Mouse (Mus musculus) NIH3T3 (cell line): ENCODE data around the gene Coq10a.

Experiments
- DNase-seq: peaks from one replicate; pipeline ENCODE4 v3.0.0-alpha.2; 2012; ENCODE audit warnings: low read depth

The Coq10a gene

DNA sequence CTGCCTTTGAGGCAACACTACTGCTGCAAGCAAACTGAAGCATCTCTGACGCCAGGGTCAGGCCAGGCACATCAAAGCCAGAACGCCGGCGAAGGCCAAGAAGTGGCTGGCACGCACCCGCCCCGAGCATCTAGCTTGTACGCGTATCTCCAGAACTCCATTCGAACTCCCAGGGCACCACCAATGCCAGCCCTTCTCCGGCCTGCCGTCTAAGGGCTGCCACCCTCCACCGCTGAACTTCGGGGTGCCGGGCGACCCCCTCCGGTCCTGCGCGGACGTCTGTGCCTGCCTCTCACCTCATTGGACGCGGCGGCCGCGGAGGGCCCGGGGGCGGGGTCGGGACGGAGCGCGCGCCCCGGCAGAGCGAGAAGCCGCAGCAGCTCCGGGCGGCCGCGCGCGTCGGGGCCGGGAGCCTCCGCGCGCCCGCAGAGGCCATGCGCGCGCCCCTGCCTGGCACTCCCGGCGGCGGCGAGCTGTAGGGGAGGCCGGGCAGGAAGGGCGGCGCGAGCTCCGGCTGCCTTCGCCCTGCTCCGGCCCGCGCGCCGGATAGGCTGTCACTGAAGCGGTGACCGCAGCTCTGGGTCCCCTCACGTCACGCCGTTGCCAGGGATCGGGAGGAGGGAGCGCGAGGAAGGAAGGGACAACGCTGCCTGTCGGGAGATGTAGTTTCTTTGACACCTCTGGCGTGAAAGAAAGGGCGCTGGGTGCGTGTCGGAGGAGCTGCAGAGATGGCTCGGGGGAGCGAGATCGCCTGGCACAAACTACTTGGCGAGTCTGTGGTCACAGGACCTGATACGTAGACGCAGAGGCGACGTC is at the start of gene Coq10a:
TSS of gene Coq10a (minus strand) at position 596 of the 816 bp plus-strand sequence.
- DNase-seq: peak; percentile 95

DNA sequence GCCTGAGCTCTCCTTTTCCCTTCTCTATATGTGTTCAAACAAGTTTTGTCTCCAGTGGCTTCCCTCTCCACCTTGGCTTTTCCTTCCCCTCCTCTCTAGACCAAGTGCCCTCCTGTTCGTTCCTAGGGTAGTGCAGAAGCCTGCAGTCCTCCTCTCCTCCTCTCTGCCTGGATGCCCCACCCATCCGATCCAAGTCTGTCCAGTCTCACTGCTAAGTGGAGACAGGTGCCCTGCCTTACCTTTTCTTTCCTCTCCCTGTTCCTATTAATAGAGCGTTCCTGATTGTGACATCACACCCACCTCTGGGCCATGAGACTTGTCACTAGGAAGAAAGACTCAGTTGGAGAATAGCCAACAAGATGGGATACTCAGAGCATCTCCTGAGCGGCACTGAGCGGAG is 46.1 kb upstream of the Coq10a start:
- no peak for DNase-seq

GRCm38 (mm10) chr10:128413076-128413475 is 44.3 kb upstream of the Coq10a start:
- no peak for DNase-seq

DNA sequence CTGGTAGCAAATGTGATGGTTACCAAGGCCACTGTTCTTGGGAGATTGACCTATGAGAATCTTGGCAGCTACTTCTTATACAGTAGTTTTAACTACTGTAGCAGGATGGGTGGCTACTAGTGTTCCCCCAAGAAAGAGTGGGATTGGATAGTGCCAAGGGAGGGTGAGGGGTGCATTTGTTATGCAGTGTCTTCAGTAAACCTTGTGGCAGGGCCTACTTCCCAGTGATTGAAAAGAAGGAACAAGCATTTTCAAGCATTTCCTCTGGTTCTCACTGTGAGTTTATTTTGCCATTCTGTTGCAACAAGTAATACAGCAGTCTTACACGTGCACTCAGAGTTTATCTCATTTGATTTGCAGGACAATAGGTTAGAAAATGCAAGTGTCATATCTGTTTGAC is 43.8 kb upstream of the Coq10a start:
- no peak for DNase-seq

DNA sequence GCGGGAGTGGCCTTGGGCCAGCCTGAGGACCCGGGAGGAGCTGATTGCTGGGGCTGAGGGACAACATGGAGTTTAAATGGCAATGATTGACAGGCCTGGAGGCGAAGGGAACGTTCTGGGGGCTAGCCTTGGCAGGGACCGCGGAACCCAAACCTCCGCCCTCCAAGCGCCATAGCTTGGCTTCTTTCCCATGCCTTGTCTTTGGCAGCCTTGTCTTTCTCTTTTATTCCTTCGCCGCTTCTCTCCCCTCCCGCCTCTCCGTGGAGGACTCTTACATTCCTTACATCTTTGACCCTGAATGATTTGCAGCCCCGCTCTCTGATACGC is 43.2 kb upstream of the Coq10a start:
- DNase-seq: peak; percentile 87

DNA sequence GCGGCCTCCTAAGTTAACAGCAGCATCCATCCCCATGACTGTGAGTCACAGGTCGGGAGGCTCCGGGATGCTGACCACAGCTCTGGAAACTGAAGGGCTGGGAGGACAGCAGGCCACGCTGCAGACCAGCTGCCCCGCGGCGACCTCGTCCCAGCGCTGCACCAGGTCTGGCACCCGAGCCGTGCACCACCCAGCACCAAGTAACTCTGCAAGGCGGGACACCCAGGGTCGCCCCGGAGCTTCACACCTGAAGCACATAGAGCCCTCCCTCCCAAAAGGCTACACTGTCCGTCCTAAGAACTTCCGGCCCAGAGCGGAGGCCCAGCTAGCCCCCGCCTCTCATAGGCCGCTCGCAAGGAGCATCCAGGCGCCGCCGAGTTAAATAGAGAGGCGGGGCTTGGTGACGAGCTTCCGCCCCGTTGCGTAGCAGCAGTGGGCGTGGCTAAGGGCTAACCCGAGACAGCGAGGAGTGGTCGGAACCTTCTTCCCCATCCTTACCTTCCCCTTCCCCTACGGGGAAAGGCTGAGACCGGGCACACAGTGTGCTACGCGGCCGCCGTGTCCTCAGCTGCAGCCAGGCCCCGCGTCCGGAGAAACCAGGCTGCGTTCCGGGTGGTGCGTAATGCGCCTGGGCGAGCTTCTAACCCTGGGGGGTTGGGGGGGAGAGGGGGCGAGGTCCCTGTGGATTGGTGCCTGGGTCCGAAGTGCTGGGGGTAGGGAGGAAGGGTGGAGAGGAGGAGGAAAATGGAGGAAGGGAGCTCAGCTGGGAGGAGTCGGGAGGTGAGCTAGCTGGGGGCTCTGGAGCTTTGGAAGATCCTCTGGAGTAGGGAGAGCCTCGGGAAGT is 42.6 kb upstream of the Coq10a start, which contains the start of the genes Nabp2 and Rnf41:
TSS of gene Nabp2 (minus strand) at position 282 of the 844 bp plus-strand sequence.
TSS of gene Rnf41 (plus strand) at position 447 of the 844 bp plus-strand sequence.
- peak; percentile 98 for DNase-seq

DNA sequence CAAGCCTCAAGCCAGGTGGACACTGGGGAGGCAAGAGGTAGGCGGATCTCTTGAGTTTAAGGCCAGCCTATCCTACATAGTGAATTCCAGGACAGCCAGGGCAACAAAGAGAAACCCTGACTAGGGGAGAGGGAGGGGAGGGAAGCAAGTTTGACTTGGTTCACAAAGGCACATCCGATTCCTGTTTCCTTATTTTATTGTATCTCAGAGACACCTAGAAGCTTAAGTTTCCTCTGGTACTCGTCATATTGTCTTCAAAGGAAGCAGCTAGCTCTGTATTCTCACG is 41.7 kb upstream of the Coq10a start:
- no peak for DNase-seq

GRCm38 (mm10) chr10:128409692-128410559 is 41.1 kb upstream of the Coq10a start:
- peak; percentile 99 for DNase-seq

DNA sequence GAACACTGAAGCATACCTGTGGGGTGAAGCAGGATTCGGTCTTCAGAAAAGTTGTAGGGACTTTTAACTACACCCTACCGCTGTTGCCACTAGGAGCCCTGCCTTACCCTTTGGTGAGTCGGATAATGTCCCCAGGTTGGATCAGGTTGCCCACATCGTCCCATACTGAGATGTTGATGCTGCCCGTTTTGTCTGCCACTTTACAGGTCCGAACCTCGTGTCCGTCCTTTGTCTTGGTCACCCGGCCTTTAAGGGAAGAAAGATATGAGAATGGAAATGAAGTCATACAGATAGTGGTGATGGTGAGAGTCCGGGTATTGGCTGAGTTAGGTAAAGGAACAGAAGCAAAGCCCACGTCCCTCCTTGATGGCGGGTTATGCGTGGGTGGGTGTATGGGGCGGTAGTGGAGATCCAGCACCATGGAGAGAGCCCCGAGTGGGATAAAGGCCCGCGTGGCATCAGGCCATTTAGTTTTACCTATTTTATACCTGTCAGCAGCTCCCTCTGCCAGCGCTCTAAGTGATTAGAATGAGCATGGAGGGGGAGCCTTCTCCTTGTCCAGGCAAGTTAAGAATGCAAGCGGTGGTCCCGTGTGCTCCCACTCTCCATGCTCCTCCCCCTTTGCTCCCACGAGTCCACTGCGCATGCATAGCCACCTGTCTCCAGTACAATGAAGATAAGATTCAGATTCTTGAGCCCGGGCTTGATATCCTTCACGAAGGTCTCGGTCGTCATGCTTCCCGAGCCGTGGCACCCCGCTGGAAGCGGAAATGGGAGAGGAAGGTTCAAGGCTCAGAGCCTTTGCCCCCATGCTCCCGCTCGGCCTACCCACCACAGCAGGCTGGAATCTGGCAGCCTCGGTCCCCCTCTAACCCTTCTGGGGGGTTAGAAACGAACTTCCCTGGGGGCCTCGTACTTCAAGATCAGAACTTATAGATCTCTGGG is 40.1 kb upstream of the Coq10a start:
- DNase-seq: peak; percentile 45

GRCm38 (mm10) chr10:128403931-128404330 is 35.1 kb upstream of the Coq10a start:
- no peak for DNase-seq

- DNase-seq: no peak
Observed at GRCm38 (mm10) chr10:128401638-128402037, 32.8 kb upstream of the Coq10a start.

DNA sequence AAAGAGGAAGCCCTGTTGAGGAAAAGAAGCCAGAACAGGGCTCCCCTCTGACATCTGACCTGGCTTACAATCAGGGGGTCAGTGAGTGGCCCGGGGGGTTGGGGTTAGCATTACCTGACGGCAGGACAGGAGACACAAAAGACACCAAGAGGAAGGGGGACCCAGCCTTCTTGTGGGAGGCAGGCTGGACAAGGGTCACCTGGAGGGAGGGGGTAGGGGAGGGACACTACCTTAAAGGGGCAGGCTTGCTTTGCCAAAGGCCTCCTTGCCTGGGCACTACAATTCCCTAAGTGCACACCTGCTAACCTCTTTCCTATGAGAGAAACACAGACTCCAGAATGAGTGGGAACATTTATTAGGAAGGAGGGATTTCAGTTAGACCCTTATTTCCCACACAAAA is 32.3 kb upstream of the Coq10a start, which contains the start of gene Slc39a5:
TSS of gene Slc39a5 (minus strand) at position 174 of the 400 bp plus-strand sequence.
- DNase-seq: no peak

DNA sequence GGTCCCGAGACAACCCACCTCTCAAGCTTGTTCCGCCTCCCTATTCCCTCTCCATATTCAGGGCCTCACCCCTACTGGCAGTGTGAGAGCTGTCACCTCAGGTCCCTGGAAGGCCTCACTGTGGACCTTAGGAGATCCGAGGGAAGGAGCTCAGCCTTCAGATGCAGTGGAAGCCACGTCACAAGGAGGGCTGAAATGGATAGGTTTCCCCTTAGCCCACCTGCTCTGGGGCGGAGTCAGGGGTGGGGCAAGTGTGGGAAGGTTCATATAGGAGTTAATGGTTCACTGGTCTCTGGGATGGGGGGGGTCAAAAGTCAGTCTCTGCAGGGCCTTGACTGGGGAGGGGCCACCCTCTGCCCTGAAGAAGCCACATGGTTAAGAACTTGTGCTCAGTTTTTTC is 31.5 kb upstream of the Coq10a start:
- DNase-seq: no peak

GRCm38 (mm10) chr10:128397466-128397865 is 28.7 kb upstream of the Coq10a start:
- DNase-seq: no peak

GRCm38 (mm10) chr10:128396716-128397264 is 28.0 kb upstream of the Coq10a start:
- DNase-seq: no peak

GRCm38 (mm10) chr10:128396017-128396673 is 27.3 kb upstream of the Coq10a start:
- no peak for DNase-seq

- DNase-seq: no peak
Observed at GRCm38 (mm10) chr10:128391850-128392249, 23.1 kb upstream of the Coq10a start.

DNA sequence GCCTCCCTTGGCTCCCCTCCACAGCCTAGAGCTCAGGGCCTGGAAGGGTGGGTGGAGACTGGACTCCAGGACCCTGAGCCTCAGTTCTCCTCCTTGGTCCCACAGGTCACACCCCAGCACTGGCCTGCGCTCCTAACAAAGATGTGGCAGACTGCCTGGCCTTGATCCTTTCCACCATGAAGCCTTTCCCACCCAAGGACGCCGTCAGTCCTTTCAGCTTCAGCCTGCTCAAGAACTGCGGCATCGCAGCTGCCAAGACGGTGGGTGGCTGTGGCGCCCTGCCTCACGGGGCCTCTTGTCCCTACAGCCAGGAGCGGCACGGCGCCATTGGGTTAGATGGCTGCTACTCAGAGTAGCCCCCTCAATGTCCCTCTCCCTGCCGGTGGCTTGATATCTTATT is 21.6 kb upstream of the Coq10a start:
- no peak for DNase-seq

- no peak for DNase-seq
Observed at GRCm38 (mm10) chr10:128389570-128389969, 20.8 kb upstream of the Coq10a start.

DNA sequence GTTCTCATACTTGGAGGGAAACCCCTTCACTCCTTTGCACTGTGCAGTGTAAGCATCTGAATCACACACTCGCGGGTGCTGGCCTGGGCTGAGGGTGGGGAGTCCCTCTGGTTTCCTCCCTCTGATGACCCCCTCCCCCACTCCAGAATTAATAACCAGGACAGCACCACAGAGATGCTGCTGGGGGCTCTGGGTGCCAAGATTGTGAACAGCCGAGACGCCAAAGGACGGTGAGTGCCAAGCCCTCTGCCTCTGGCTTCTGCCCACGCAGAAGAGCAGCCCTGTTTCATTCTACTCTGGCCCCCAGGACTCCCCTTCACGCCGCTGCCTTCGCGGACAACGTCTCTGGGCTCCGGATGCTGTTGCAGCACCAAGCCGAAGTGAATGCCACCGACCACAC is 20.1 kb upstream of the Coq10a start:
- DNase-seq: no peak
